Mouse (Mus musculus) thymus, postnatal 10 days (tissue): ENCODE measurements around the gene Ippk.

ENCODE experiments used
- DNase-seq, 2 experiments: peaks; one replicate each; pipeline ENCODE4 v3.0.0; 2021; ENCODE audit warnings: low spot score in 2 of 2

The Ippk gene

DNA sequence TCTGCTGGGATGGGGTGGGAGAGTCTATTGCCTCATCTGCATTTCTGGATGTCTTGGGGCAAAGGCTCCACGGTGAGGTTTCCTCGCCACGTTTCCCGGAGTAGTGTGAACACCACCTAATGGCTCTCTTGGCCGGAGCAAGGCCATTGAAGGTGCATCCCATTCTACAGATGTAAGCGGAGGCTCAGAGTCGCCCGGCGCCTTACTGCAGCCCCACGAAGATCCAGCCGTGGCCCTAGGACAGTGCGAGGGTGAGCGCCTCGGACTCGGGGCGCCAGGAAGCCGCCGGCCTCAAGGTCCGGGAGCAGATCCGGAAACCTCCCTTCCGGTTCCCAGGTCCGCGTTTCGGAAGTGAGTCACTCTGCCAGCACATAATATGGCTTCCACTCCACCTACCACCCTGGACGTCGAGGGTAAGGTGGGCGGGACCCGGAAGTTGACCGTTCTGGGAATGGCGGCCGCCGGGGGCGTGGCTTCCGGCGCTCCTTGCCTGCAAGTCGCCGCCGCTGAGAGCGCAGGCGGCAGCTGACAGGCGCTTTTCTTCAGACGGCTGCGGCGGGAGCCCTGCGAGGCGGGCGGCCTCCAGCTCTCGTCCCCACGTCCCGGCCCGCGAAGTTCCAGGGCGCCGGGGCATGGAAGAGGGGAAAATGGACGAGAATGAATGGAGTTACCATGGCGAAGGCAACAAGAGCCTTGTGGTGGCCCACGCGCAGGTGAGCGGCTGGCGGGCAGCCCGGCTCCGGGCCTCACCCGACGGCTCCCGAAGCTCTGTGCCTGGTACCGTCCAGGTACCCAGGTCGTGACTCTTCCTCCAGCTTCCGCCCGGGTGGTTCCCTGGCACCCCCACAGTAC, at the start of gene Ippk:
Ippk (plus strand) TSS at position 496 of the 852 bp plus-strand sequence.
- DNase-seq: peak; percentile 97 to 98

DNA sequence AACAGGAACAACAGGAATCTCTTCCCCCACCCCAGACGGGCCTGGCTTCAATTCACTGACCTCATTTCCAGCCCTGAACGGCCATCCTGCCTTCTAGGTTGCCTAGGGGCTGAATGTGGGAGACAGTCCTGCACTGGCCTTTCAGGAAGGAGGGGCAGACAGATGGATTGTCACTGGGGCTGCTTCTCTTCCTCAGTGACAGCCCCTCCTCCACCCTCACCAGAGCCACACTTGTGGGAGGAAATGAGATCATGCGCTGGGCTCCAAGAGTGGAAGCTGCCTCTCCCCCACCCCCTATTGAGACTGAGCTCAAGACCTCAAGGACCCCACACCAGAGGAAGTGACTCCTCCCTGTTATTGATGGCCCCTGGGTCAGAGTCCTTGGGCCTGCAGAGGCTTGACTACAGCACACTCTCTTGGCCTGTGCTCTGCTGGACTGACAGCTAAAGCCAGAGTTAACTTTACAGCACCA, 49.6 kb upstream of the Ippk start:
- peak; percentile 61 to 64 for DNase-seq

- DNase-seq: no peak
These were observed 48.5 kb upstream of the Ippk start for GRCm38 (mm10) chr13:49372370-49373060.

DNA sequence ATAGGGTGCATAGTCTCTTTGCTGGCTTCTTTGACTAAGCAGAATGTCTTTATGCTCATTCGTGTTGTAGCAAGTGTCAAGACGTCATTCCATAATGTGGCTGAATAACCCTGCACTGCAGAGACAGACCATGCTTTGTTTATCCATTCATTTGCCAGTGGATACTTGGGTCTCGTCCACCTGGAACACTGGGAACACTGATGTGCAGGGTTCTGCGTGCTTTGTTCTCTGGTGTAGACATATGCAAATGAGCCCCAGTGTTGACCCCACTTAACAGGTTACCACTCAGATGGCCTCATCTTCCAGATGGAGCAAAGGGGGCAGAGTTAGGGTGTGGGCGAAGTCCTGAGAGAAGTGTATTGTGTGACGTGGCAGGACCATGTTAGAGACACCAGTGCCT, 46.7 kb upstream of the Ippk start:
- DNase-seq: no peak

DNA sequence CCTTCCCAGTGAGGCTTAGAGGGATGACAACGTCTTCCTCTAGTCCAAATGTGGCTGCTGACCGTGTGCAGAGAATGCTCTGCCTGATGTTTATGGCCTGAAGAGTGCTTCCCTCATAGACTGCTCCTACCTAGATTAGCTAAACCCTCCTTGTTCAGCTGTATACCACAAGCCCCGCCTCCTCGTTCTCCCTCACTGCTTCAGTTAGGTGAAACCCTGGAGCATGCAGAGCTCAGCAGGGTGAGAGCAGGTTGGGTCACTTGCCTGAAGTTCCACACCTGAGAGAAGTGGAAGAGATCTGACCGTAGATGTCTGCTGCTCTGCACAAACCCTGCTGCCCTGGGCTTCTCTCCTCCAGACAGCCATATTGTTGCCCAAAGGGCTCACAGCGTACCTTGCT, 46.3 kb upstream of the Ippk start:
- DNase-seq: no peak

DNA sequence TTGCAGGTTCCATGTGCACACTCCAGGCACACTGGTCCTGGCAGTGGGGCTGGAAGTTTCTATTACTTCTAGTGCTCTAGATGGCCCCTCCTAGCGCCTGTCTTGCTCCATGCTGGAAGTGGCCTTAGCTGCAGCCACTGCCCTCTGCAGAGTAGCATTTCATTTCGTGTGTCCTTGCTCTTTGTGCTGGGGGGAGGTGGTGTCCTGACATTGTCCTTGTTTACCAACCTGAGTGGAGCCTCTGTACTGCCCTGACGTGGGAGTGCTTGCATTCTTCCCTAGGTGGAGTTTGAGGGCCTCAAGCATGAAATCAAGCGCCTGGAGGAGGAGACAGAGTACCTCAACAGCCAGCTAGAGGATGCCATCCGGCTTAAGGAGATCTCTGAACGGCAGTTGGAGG, 43.4 kb upstream of the Ippk start:
- DNase-seq: no peak

GRCm38 (mm10) chr13:49379301-49379700, 41.7 kb upstream of the Ippk start:
- DNase-seq: no peak

GRCm38 (mm10) chr13:49381230-49381629, 39.8 kb upstream of the Ippk start:
- peak; percentile 84 to 94 for DNase-seq

GRCm38 (mm10) chr13:49382997-49383396, 38.1 kb upstream of the Ippk start:
- no peak for DNase-seq

DNA sequence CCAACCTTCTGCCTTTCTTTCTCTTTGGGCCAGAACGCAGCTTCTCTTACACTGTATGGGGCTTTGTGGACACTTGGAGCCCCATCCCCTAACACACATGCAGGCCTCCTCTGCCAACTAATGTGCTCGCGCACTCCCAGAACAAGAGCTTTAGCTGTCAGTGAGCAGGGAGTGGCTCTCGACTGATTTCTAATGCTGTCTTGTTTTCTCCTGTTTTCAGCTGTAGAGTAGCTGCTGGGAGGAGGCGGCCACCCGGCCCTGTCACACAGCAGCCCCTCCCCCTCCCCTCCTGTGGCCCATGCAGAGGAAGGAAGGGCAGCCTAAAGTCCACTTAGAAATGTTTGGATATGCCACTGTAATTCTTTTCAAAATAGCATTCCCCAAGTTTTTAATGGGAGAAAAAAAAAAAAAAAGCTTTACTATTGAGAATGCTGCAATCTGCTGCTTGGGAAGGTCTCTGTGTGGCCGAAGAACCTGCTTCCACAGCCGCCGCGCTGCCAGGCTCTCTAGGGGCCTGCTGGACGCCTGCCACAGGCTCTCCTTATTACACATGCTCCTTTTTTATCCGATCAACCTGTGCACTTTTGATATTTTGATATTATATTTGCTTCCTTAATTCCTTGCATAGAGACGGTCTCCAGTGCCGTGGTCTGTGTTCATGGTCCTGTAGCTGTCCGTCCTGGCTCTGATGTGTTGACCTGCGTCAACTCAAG, 36.1 kb upstream of the Ippk start:
- DNase-seq: no peak

GRCm38 (mm10) chr13:49391374-49391773, 29.7 kb upstream of the Ippk start:
- peak in 1 of 2 experiments; percentile 25 for DNase-seq

GRCm38 (mm10) chr13:49393579-49393978, 27.5 kb upstream of the Ippk start:
- DNase-seq: no peak

DNA sequence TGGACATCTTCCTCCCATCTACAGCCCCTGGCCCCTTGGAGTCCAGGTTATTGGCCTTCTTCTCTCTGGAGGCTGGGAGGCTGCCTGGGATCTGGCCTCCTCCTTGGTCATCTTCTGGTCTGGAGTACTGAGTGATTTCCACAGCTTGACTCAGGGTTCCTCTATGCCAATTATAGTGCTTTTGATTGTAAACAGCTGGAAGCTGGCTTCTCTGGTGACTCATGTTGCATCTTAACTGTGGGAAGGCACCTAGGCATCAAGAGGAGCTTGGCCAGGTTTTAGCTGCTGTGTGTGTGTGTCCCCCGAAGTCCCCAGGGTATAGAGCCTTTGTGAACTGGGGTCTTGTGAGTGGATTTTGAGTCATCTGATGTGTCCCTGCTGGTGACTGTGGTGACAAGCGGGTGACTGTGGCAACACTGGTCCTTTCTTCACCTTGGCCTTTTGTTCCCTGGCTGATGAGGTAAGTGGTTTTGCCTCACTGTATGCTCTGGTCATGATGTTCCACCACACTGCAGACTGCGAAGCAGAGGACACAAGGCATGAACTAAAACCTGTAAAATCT, 26.1 kb upstream of the Ippk start:
- DNase-seq: no peak

DNA sequence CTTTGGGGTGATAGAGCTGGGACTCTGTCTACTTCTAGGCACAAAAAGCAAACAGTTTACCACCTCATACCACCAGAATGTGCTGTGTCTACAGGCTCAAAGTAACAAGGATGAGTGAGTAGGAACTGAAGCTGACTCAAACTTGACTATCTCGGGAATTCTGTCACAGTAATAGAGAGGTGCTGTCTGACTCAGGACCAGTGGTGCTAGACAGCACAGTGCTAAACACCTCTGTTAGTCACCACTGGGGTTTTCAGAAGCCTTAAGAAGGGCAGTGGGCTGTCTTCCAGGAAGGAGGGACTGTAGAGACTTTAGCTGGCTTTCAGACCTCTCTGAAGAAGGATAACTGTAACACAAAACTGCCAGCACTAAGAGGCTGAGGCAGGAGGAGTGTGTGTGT, 24.3 kb upstream of the Ippk start:
- no peak for DNase-seq

- DNase-seq: no peak
These were observed 22.9 kb upstream of the Ippk start for GRCm38 (mm10) chr13:49398191-49398590.

- no peak for DNase-seq
These were observed 20.9 kb upstream of the Ippk start for GRCm38 (mm10) chr13:49400139-49400538.

GRCm38 (mm10) chr13:49402628-49403027, 18.4 kb upstream of the Ippk start:
- DNase-seq: no peak

DNA sequence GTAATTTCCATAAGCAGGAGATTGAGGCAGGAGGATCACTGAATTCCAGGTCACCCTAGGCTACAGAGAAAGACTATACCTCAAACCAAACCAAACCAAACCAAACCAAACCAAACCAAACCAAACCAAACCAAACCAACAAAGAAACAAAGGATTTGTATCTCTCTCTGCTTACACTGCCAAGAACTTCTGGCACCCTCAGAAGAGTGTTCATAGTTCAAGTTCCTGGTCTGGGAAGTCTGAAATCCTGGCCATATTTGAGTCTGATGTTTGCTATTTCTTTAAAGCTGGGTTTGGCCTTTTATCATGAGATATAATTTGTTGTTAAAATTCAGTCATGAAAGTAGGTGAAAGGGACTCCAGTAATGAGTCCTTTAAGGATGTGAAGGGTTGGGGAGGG, 13.3 kb upstream of the Ippk start:
- DNase-seq: no peak

- DNase-seq: no peak
These were observed 513 bp downstream of the Ippk start for GRCm38 (mm10) chr13:49421606-49421917.

DNA sequence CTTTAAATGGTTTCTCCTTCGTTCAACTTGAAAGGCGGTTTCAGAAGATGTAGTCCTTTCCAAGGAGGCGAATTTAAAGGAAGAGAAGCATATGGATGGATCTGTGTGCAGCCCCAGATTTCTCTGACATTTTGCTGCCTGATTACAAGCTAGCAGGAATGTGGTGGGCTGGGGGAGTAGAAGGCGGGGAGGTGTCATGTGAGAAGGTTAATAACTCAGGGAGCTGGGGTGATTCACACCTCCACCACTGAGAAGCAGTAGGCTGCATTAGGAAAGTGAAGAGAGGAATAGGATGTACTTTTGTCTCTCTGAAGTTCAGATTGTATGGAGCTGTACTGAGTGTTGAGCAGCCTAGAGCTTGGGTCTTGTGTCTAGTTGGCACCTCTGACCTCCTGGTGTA, 910 bp downstream of the Ippk start:
- peak in 1 of 2 experiments; percentile 11 for DNase-seq

GRCm38 (mm10) chr13:49426736-49427135, 5.7 kb downstream of the Ippk start:
- no peak for DNase-seq

- no peak for DNase-seq
These were observed 7.1 kb downstream of the Ippk start for GRCm38 (mm10) chr13:49428042-49428675.
